Mouse (Mus musculus) limb, embryonic 14.5 days (tissue): ENCODE data around the gene Tmem120a. TPM values are rescaled to one million over a fixed set of nuclear protein-coding genes. Genes with fewer than 3 reads are reported as not detected.

Source experiments
- ATAC-seq: fragments of 200-750 bp; cut with Nextera tagmentation; 2 replicates; pipeline ENCODE4 v1.8.0; 2017; ENCODE audit warnings: low read depth, moderate number of reproducible peaks, moderate TSS enrichment; ENCODE audit not compliant: low FRiP score
- DNase-seq: peaks from one replicate; pipeline ENCODE4 v3.0.0-alpha.2; 2015; ENCODE audit warnings: low spot score
- H3K27ac ChIP-seq: fragments of 300-500 bp; sonication (generic); replicated peaks from 2 replicates; pipeline ENCODE4 v1.5.1; 2014; ENCODE audit warnings: low read depth, mild to moderate bottlenecking, low read length, moderate library complexity, mixed read lengths
- H3K27me3 ChIP-seq: fragments of 300-500 bp; sonication (generic); 2 replicates; pipeline ENCODE4 v1.6.1; 2014; ENCODE audit warnings: low read length, mixed read lengths; ENCODE audit not compliant: control insufficient read depth, insufficient read depth
- H3K36me3 ChIP-seq: fragments of 300-500 bp; sonication (generic); 2 replicates; pipeline ENCODE4 v1.6.1; 2014; ENCODE audit warnings: mild to moderate bottlenecking, low read length, moderate library complexity, mixed read lengths; ENCODE audit not compliant: control insufficient read depth, insufficient read depth
- H3K4me1 ChIP-seq: fragments of 300-500 bp; sonication (generic); 2 replicates; pipeline ENCODE4 v1.6.1; 2014; ENCODE audit warnings: antibody characterized with exemption, low read length, mixed read lengths; ENCODE audit not compliant: control insufficient read depth, insufficient read depth
- H3K4me2 ChIP-seq: fragments of 300-500 bp; sonication (generic); replicated peaks from 2 replicates; pipeline ENCODE4 v1.6.1; 2014; ENCODE audit warnings: low read depth, mild to moderate bottlenecking, low read length, moderate library complexity; ENCODE audit not compliant: severe bottlenecking
- H3K4me3 ChIP-seq: fragments of 300-500 bp; sonication (generic); replicated peaks from 2 replicates; pipeline ENCODE4 v1.5.1; 2014; ENCODE audit warnings: low read length
- H3K9ac ChIP-seq: fragments of 300-500 bp; sonication (generic); 2 replicates; pipeline ENCODE4 v1.6.1; 2014; ENCODE audit warnings: mild to moderate bottlenecking, low read depth, low read length, moderate library complexity; ENCODE audit not compliant: severe bottlenecking
- H3K9me3 ChIP-seq: fragments of 300-500 bp; sonication (generic); 2 replicates; pipeline ENCODE4 v1.6.1; 2016; ENCODE audit warnings: low read length; ENCODE audit not compliant: control insufficient read depth
- POLR2A ChIP-seq: fragments of 200-500 bp; IDR thresholded peaks from 2 replicates; pipeline ENCODE4 v1.8.0; 2012; ENCODE audit warnings: inconsistent platforms, mild to moderate bottlenecking, moderate library complexity, borderline replicate concordance; ENCODE audit not compliant: insufficient read depth, insufficient read length; ENCODE audit errors: extremely low read depth
- WGBS: fragments of 180-500 bp; shearing (Covaris S2); extraction: QIAGEN DNeasy Blood & Tissue Kit; methylation state at CpG from one replicate; pipeline ENCODE4 v1.1.7; 2014; 5-methylcytosine and 5-hydroxymethylcytosine counted together
- polyA plus RNA-seq, 2 experiments: library from polyadenylated mRNA; depleted of rRNA in 1 of 2; stranded (reverse) in 1 of 2; unstranded in 1 of 2; fragments of >200 nt; fragmentation: Nextera tagmentation in 1 of 2; extraction: Ambion mirVana in 1 of 2; gene quantifications; 2 replicates each; pipeline versions ENCODE4 v1.2.1 to v1.2.3; 2012 to 2014

The Tmem120a gene
- polyA plus RNA-seq, 2 experiments: 21.3 to 48.1 TPM

- WGBS: under 1% methylated on average over 34 of the region's 45 CpGs
- peak; percentile 42 for DNase-seq
- no peaks in the 10 kb centered on the region for H3K9me3 ChIP-seq
These were observed 33.7 kb upstream of the Tmem120a start, which contains the start of gene Styxl1 for GRCm38 (mm10) chr5:135777796-135778470. Gene Styxl1, minus strand, starts transcription at chr5:135778385.

GRCm38 (mm10) chr5:135776546-135776945 is 32.3 kb upstream of the Tmem120a start:
- no peak for TF ChIP-seq POLR2A
- Histone ChIP-seq H3K4me3 (no peak overlapping the region), H3K36me3 (peaks cover under 1% of the 10 kb centered on the region; the same call in 1 of the 2 replicates), H3K4me1 (peaks cover 17% of the 10 kb centered on the region), H3K27ac (no peak overlapping the region), H3K9me3 (no peaks in the 10 kb centered on the region), H3K27me3 (no peaks in the 10 kb centered on the region), H3K4me2 (no peak overlapping the region), H3K9ac (no peak overlapping the region; the same call in 1 of the 2 replicates)
- WGBS: 85% methylated on average over 4 of the region's 4 CpGs
- ATAC-seq: no peak
- DNase-seq: no peak

More at GRCm38 (mm10) chr5:135777796-135778470, 33.7 kb upstream of the Tmem120a start, which contains the start of gene Styxl1:
- H3K9ac ChIP-seq: peak within 1 kb of the TSS; percentile 93
- peak; percentile 10 for ATAC-seq
- peak within 1 kb of the TSS; percentile 84 for H3K27ac ChIP-seq
- H3K27me3 ChIP-seq: no peaks in the 10 kb centered on the region
- peak within 1 kb of the TSS; percentile 76 for H3K4me3 ChIP-seq
- H3K4me1 ChIP-seq: peaks cover 17% of the 10 kb centered on the region
- peaks cover 12% of the 10 kb centered on the region for H3K36me3 ChIP-seq
- TF ChIP-seq POLR2A: peak; percentile 55; the same call in 1 of the 2 replicates
- H3K4me2 ChIP-seq: peak within 1 kb of the TSS; percentile 85

GRCm38 (mm10) chr5:135772519-135772918 is 28.3 kb upstream of the Tmem120a start:
- TF ChIP-seq POLR2A: no peak
- Histone ChIP-seq H3K27ac (no peak overlapping the region), H3K9ac (no peak overlapping the region), H3K4me3 (no peak overlapping the region), H3K4me2 (no peak overlapping the region), H3K4me1 (peaks cover 3% of the 10 kb centered on the region; the same call in 1 of the 2 replicates), H3K36me3 (no peaks in the 10 kb centered on the region), H3K27me3 (no peaks in the 10 kb centered on the region), H3K9me3 (no peaks in the 10 kb centered on the region)
- no peak for DNase-seq
- 50% methylated on average over 3 of the region's 3 CpGs for WGBS
- no peak for ATAC-seq

- ATAC-seq (no peak), DNase-seq (no peak)
- Histone ChIP-seq H3K9me3 (no peaks in the 10 kb centered on the region), H3K4me3 (no peak overlapping the region), H3K4me1 (no peaks in the 10 kb centered on the region), H3K4me2 (no peak overlapping the region), H3K27ac (no peak overlapping the region), H3K36me3 (no peaks in the 10 kb centered on the region), H3K9ac (no peak overlapping the region), H3K27me3 (no peaks in the 10 kb centered on the region)
- WGBS: 67% methylated on average over 3 of the region's 3 CpGs
- no peak for TF ChIP-seq POLR2A
These were observed 20.7 kb upstream of the Tmem120a start for GRCm38 (mm10) chr5:135764971-135765370.

- Histone ChIP-seq H3K27ac (no peak overlapping the region), H3K36me3 (no peaks in the 10 kb centered on the region), H3K9ac (no peak overlapping the region), H3K4me1 (no peaks in the 10 kb centered on the region), H3K4me2 (no peak overlapping the region), H3K9me3 (no peaks in the 10 kb centered on the region), H3K4me3 (no peak overlapping the region), H3K27me3 (no peaks in the 10 kb centered on the region)
- peak; percentile 77 for DNase-seq
- ATAC-seq: peak; percentile 70; the same call in 1 of the 2 replicates
- 3% methylated on average over 7 of the region's 7 CpGs for WGBS
- TF ChIP-seq POLR2A: no peak
These were observed 19.3 kb upstream of the Tmem120a start for GRCm38 (mm10) chr5:135763526-135763925.
